Mouse (Mus musculus): ENCODE results near the gene Dohh. TPM values are rescaled to one million over a fixed set of nuclear protein-coding genes. Genes with fewer than 3 reads are reported as not detected.

Gene Dohh
- polyA plus RNA-seq, 1 experiment from 2014 or later: 44.8 TPM

- no peaks in the 10 kb centered on the region for H3K27me3 ChIP-seq (ENCODE audit: control insufficient read depth, insufficient read depth, low read length)
- no peaks in the 10 kb centered on the region for H3K9me3 ChIP-seq (ENCODE audit: control insufficient read depth, low read depth, low read length)
- no peaks in the 10 kb centered on the region for H3K36me3 ChIP-seq (ENCODE audit: control insufficient read depth, insufficient read depth, low read length)
- no peak for ATAC-seq (ENCODE audit: insufficient number of reproducible peaks, insufficient read depth, low FRiP score, low read depth)
- no peak overlapping the region for H3K9ac ChIP-seq (replicated peaks; ENCODE audit: low read depth, low read length)
- H3K4me1 ChIP-seq (ENCODE audit: control insufficient read depth, insufficient read depth, low read length): peaks cover 11% of the 10 kb centered on the region
- H3K4me3 ChIP-seq (ENCODE audit: low read depth, low read length): no peak overlapping the region
- no peak overlapping the region for H3K4me2 ChIP-seq (replicated peaks; ENCODE audit: low read depth, low read length)
- WGBS: 73% methylated on average over 9 of the region's 9 CpGs
- no peak overlapping the region for H3K27ac ChIP-seq (ENCODE audit: low read length)
Observed at GRCm38 (mm10) chr10:81354738-81355477, 29.3 kb upstream of the Dohh start.

GRCm38 (mm10) chr10:81355533-81355932 lies 28.7 kb upstream of the Dohh start:
- H3K27me3 ChIP-seq (ENCODE audit: control insufficient read depth, insufficient read depth, low read length): no peaks in the 10 kb centered on the region
- peaks cover 11% of the 10 kb centered on the region for H3K4me1 ChIP-seq (ENCODE audit: control insufficient read depth, insufficient read depth, low read length)
- H3K4me3 ChIP-seq (ENCODE audit: low read depth, low read length): no peak overlapping the region
- H3K9ac ChIP-seq (replicated peaks; ENCODE audit: low read depth, low read length): no peak overlapping the region
- H3K9me3 ChIP-seq (ENCODE audit: control insufficient read depth, low read depth, low read length): no peaks in the 10 kb centered on the region
- no peak for ATAC-seq (ENCODE audit: insufficient number of reproducible peaks, insufficient read depth, low FRiP score, low read depth)
- no peaks in the 10 kb centered on the region for H3K36me3 ChIP-seq (ENCODE audit: control insufficient read depth, insufficient read depth, low read length)
- H3K4me2 ChIP-seq (replicated peaks; ENCODE audit: low read depth, low read length): no peak overlapping the region
- WGBS: 80% methylated on average over 4 of the region's 4 CpGs
- H3K27ac ChIP-seq (ENCODE audit: low read length): no peak overlapping the region

GRCm38 (mm10) chr10:81356352-81356990 lies 27.8 kb upstream of the Dohh start:
- Histone ChIP-seq H3K27me3 (ENCODE audit: control insufficient read depth, insufficient read depth, low read length) (no peaks in the 10 kb centered on the region), H3K9ac (replicated peaks; ENCODE audit: low read depth, low read length) (no peak overlapping the region), H3K4me1 (ENCODE audit: control insufficient read depth, insufficient read depth, low read length) (peaks cover 11% of the 10 kb centered on the region), H3K9me3 (ENCODE audit: control insufficient read depth, low read depth, low read length) (no peaks in the 10 kb centered on the region), H3K36me3 (ENCODE audit: control insufficient read depth, insufficient read depth, low read length) (no peaks in the 10 kb centered on the region), H3K27ac (ENCODE audit: low read length) (no peak overlapping the region), H3K4me3 (ENCODE audit: low read depth, low read length) (peak overlapping the region; percentile 65), H3K4me2 (replicated peaks; ENCODE audit: low read depth, low read length) (peak overlapping the region; percentile 96; the same call in 1 of the 2 replicates)
- 51% methylated on average over 12 of the region's 12 CpGs for WGBS
- ATAC-seq (ENCODE audit: insufficient number of reproducible peaks, insufficient read depth, low FRiP score, low read depth): no peak

- Histone ChIP-seq H3K4me2 (replicated peaks; ENCODE audit: low read depth, low read length) (peak within 1 kb of the TSS; percentile 96), H3K27ac (ENCODE audit: low read length) (no peak within 1 kb of the TSS), H3K36me3 (ENCODE audit: control insufficient read depth, insufficient read depth, low read length) (no peaks in the 10 kb centered on the region), H3K4me3 (ENCODE audit: low read depth, low read length) (peak within 1 kb of the TSS; percentile 65), H3K9me3 (ENCODE audit: control insufficient read depth, low read depth, low read length) (no peaks in the 10 kb centered on the region), H3K9ac (replicated peaks; ENCODE audit: low read depth, low read length) (peak within 1 kb of the TSS; percentile 62; the same call in 1 of the 2 replicates), H3K4me1 (ENCODE audit: control insufficient read depth, insufficient read depth, low read length) (peaks cover 11% of the 10 kb centered on the region), H3K27me3 (ENCODE audit: control insufficient read depth, insufficient read depth, low read length) (no peaks in the 10 kb centered on the region)
- peak; percentile 76 for ATAC-seq (ENCODE audit: insufficient number of reproducible peaks, insufficient read depth, low FRiP score, low read depth)
- 2% methylated on average over 79 of the region's 79 CpGs for WGBS
Observed at GRCm38 (mm10) chr10:81356991-81357844, 27.0 kb upstream of the Dohh start, which contains the start of gene Mfsd12. Mfsd12 (plus strand) TSS chr10:81357491.

GRCm38 (mm10) chr10:81358209-81358608 lies 26.0 kb upstream of the Dohh start:
- Histone ChIP-seq H3K4me3 (ENCODE audit: low read depth, low read length) (peak overlapping the region; percentile 65), H3K4me2 (replicated peaks; ENCODE audit: low read depth, low read length) (peak overlapping the region; percentile 96), H3K27me3 (ENCODE audit: control insufficient read depth, insufficient read depth, low read length) (no peaks in the 10 kb centered on the region; the same call in 1 of the 2 replicates), H3K9ac (replicated peaks; ENCODE audit: low read depth, low read length) (0 out of 2 replicates have a peak overlapping the region, but pooled peaks have one; percentile 62), H3K27ac (ENCODE audit: low read length) (no peak overlapping the region), H3K9me3 (ENCODE audit: control insufficient read depth, low read depth, low read length) (no peaks in the 10 kb centered on the region), H3K36me3 (ENCODE audit: control insufficient read depth, insufficient read depth, low read length) (no peaks in the 10 kb centered on the region), H3K4me1 (ENCODE audit: control insufficient read depth, insufficient read depth, low read length) (peaks cover 14% of the 10 kb centered on the region)
- no peak for ATAC-seq (ENCODE audit: insufficient number of reproducible peaks, insufficient read depth, low FRiP score, low read depth)
- 28% methylated on average over 4 of the region's 4 CpGs for WGBS

GRCm38 (mm10) chr10:81358841-81359240 lies 25.4 kb upstream of the Dohh start:
- ATAC-seq (ENCODE audit: insufficient number of reproducible peaks, insufficient read depth, low FRiP score, low read depth): no peak

GRCm38 (mm10) chr10:81360721-81361120 lies 23.5 kb upstream of the Dohh start:
- Histone ChIP-seq H3K4me3 (ENCODE audit: low read depth, low read length) (no peak overlapping the region), H3K4me2 (replicated peaks; ENCODE audit: low read depth, low read length) (no peak overlapping the region), H3K27ac (ENCODE audit: low read length) (no peak overlapping the region), H3K4me1 (ENCODE audit: control insufficient read depth, insufficient read depth, low read length) (peaks cover 34% of the 10 kb centered on the region), H3K9me3 (ENCODE audit: control insufficient read depth, low read depth, low read length) (no peaks in the 10 kb centered on the region), H3K9ac (replicated peaks; ENCODE audit: low read depth, low read length) (no peak overlapping the region), H3K27me3 (ENCODE audit: control insufficient read depth, insufficient read depth, low read length) (no peaks in the 10 kb centered on the region; the same call in 1 of the 2 replicates), H3K36me3 (ENCODE audit: control insufficient read depth, insufficient read depth, low read length) (no peaks in the 10 kb centered on the region)
- no peak; the same call in 1 of the 2 replicates for ATAC-seq (ENCODE audit: insufficient number of reproducible peaks, insufficient read depth, low FRiP score, low read depth)
- 55% methylated on average over 8 of the region's 8 CpGs for WGBS

More at GRCm38 (mm10) chr10:81358841-81359240, 25.4 kb upstream of the Dohh start:
- H3K9me3 ChIP-seq (ENCODE audit: control insufficient read depth, low read depth, low read length): no peaks in the 10 kb centered on the region
- peak overlapping the region; percentile 96 for H3K4me2 ChIP-seq (replicated peaks; ENCODE audit: low read depth, low read length)
- WGBS: 55% methylated on average over 1 of the region's 1 CpGs
- H3K4me3 ChIP-seq (ENCODE audit: low read depth, low read length): no peak overlapping the region
- H3K4me1 ChIP-seq (ENCODE audit: control insufficient read depth, insufficient read depth, low read length): peaks cover 20% of the 10 kb centered on the region
- H3K27ac ChIP-seq (ENCODE audit: low read length): no peak overlapping the region
- no peaks in the 10 kb centered on the region for H3K36me3 ChIP-seq (ENCODE audit: control insufficient read depth, insufficient read depth, low read length)
- no peaks in the 10 kb centered on the region; the same call in 1 of the 2 replicates for H3K27me3 ChIP-seq (ENCODE audit: control insufficient read depth, insufficient read depth, low read length)
- no peak overlapping the region for H3K9ac ChIP-seq (replicated peaks; ENCODE audit: low read depth, low read length)

Data from stomach, embryonic 14.5 days (tissue).